Mouse (Mus musculus) ovary, adult 10 weeks (tissue): Measurements from ENCODE around the gene Chmp3. TPM values are rescaled to one million over a fixed set of nuclear protein-coding genes. Genes with fewer than 3 reads are reported as not detected.

Source experiments
- polyA plus RNA-seq: library from polyadenylated mRNA; stranded (reverse); fragments of 350-450 nt; fragmentation: Illumina TruSeq; extraction: RNeasy Lipid Tissue Mini Kit (QIAGEN cat#74804); gene quantifications from one replicate; pipeline ENCODE4 v1.2.3, GENCODE M21; 2014

The Chmp3 gene
- 167 TPM for polyA plus RNA-seq

DNA sequence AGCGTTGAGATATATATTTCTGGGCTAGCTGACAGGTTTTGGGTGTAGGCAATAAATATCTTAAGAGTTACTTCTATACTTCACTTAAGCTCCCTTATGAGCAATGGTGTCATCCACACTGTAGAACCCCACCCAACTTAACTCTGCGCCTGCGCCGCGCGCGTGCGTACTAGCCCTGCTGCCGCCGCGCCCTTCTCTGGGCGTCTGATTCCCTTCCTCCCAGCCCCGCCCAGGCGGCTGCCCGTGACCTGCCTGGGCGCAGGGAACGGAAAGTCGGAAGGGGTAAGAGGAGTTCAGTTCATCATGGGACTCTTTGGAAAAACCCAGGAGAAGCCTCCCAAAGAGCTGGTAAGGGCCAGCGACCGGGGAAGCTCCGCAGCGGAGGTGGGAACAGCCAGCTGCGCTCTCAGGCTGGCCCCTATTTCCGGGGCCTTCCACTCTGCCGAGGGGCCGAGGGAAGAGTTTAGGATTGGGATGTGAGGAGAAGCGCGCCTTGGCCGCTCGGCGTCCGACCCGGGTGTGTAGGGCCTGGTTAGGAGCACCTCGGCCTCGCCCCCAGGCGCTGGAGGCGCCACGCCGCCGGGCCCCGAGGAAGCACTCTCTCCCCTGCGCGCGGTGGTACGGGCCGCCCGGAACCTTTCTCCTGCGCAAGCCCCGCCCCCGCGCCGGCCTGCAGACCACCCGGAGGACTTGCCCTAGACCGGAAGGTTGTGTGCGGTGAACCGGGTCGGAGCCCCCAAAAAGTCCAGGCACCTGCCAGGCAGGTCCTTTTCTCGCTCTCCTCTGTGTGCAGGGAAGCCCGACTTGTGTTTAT lies at the start of gene Chmp3:
Chmp3 (plus strand) TSS at position 112 of the 814 bp plus-strand sequence.

Other genes with a start within 250 kb of the Chmp3 start
- gene Smyd1, start 221.6 kb upstream of the Chmp3 start, polyA plus RNA-seq = 0.23 TPM
- not detected for gene Cd8b1, start 221.0 kb upstream of the Chmp3 start, polyA plus RNA-seq
- 0.14 TPM for gene Cd8a, start 170.4 kb upstream of the Chmp3 start, polyA plus RNA-seq
- 324 TPM for gene Rmnd5a, start 103.2 kb upstream of the Chmp3 start, polyA plus RNA-seq
- 130 TPM for gene Rnf103, start 49.9 kb upstream of the Chmp3 start, polyA plus RNA-seq
- gene Kdm3a, start 89.2 kb downstream of the Chmp3 start, polyA plus RNA-seq = 94.6 TPM
- gene Reep1, start 163.8 kb downstream of the Chmp3 start, polyA plus RNA-seq = 26.3 TPM